Mouse (Mus musculus): ENCODE measurements at regions not wholly inside any gene's neighbourhood (a gene's known extent, or its start where the extent isn't known, plus 50 kb on each side); places are given as distances from the start of the nearest gene placed in this dataset.

DNA sequence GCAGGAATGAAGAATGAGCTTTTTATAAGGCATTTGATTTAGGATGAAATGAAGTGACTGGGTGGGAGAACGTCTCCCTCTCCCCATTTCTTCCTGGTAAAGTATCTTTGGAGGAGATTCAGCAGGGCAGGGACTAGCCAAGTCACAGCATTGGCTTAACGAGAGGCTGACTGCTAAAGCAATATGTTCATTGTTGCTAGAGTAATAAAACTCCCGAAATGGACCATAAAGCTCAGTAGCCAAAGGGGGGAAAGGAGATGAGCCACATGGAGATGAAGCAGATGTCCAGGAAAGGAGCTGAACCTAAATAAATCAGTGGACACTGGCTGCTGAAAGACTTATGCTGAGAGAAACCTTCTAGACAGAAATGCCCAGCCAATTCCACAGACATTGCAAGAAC, 555.3 kb upstream of the Cblb start:
- TF ChIP-seq CTCF (IDR thresholded peaks at IDR 0.05) (no peak), POLR2A (IDR thresholded peaks at IDR 0.05; ENCODE audit: insufficient read depth, low read depth, low read length) (no peak), EP300 (IDR thresholded peaks at IDR 0.05; ENCODE audit: insufficient read depth, low read depth, low read length) (no peak)
